Comparison of ENCODE assay signal across 13 mouse cellular contexts in genomic region chr19:56533291-56534071, GRCm38 (mm10). TPM values are rescaled to one million over a fixed set of nuclear protein-coding genes. Genes with fewer than 3 reads are reported as not detected.
DNase-seq lines count a peak whose midpoint lies in the region; ATAC-seq and TF ChIP-seq lines count a peak whose summit lies in the region.
"Had no signal": no experiment of that assay in that cellular context is flagged by ENCODE, and none has a peak within 500 bp of the region (broad histone marks: within the 10 kb centered on the region; RNA-seq: fewer than 3 reads in every experiment).

No protein-coding gene starts in this region.

- peaks cover 5% of the 10 kb centered on the region; the same call in 1 of the 2 replicates for H3K36me3 ChIP-seq in lung, embryonic 16.5 days (ENCODE audit: control insufficient read depth, insufficient read depth, low read length)
- peaks cover 26% of the 10 kb centered on the region for H3K36me3 ChIP-seq in heart, postnatal 0 days (replicated peaks; ENCODE audit: control insufficient read depth, insufficient read depth, low read length)
- 0 out of 2 replicates have a peak, but pooled peaks cover 3% of the 10 kb centered on the region for H3K36me3 ChIP-seq in stomach, embryonic 16.5 days (ENCODE audit: control insufficient read depth, insufficient read depth, low read length)

- no peak overlapping the region for H3K4me2 ChIP-seq in lung, embryonic 16.5 days (ENCODE audit: low read depth, low read length)
- no peak overlapping the region for H3K4me2 ChIP-seq in heart, postnatal 0 days (ENCODE audit: low read depth, low read length)
- H3K4me2 ChIP-seq in stomach, embryonic 16.5 days (ENCODE audit: low read depth, low read length), result no peak overlapping the region
- H3K4me2 ChIP-seq: limb, embryonic 12.5 days; midbrain, embryonic 11.5 days had no signal

- DNase-seq in gastrocnemius, adult 2 months, result no peak
- DNase-seq in gastrocnemius, postnatal 10 days, result no peak
- no peak for DNase-seq in lung, adult 2 months
- DNase-seq in heart, postnatal 0 days (ENCODE audit: low spot score), result peak; percentile 69
- no peak for DNase-seq in embryo, embryonic 10.5 days (ENCODE audit: low spot score)
- no peak for DNase-seq in frontal cortex, adult 2 months (ENCODE audit: extremely low spot score in 1 of 2, low spot score in 1 of 2)
- DNase-seq: cerebellum, postnatal 10 days; thymus, postnatal 36 days had no signal

- H3K27ac ChIP-seq in gastrocnemius, adult 2 months, result peak overlapping the region; percentile 17; the same call in 1 of the 2 replicates
- peak overlapping the region; percentile 45 for H3K27ac ChIP-seq in lung, embryonic 16.5 days (ENCODE audit: low read length)
- H3K27ac ChIP-seq in heart, postnatal 0 days (ENCODE audit: low read depth), result peak overlapping the region; percentile 85
- H3K27ac ChIP-seq in stomach, embryonic 16.5 days (ENCODE audit: low read length), result peak overlapping the region; percentile 76
- H3K27ac ChIP-seq: limb, embryonic 12.5 days had no signal

- peak; percentile 79 for ATAC-seq in lung, embryonic 16.5 days (ENCODE audit: low read depth)
- peak; percentile 81 for ATAC-seq in heart, postnatal 0 days (ENCODE audit: insufficient read depth, low read depth)
- peak; percentile 89 for ATAC-seq in stomach, embryonic 16.5 days (ENCODE audit: insufficient read depth, low FRiP score)
- ATAC-seq: Patski had no signal

- no peak for TF ChIP-seq CTCF in gastrocnemius, adult 2 months (IDR thresholded peaks at IDR 0.05)
- TF ChIP-seq CTCF in lung, adult 2 months (IDR thresholded peaks at IDR 0.05; ENCODE audit: insufficient read depth, low read length), result no peak
- no peak for TF ChIP-seq CTCF in heart, postnatal 0 days (IDR thresholded peaks at IDR 0.05; ENCODE audit: low read depth)

- H3K27me3 ChIP-seq in lung, embryonic 16.5 days (ENCODE audit: control insufficient read depth, insufficient read depth, low read depth, low read length), result no peaks in the 10 kb centered on the region
- H3K27me3 ChIP-seq in heart, postnatal 0 days (ENCODE audit: control insufficient read depth, insufficient read depth, low read length), result no peaks in the 10 kb centered on the region
- H3K27me3 ChIP-seq in stomach, embryonic 16.5 days (ENCODE audit: control insufficient read depth, insufficient read depth, low read length), result no peaks in the 10 kb centered on the region
- H3K27me3 ChIP-seq: limb, embryonic 12.5 days; Patski had no signal

- WGBS in lung, embryonic 16.5 days, result 58% methylated on average over 14 of the region's 14 CpGs
- 64% methylated on average over 14 of the region's 14 CpGs for WGBS in lung, adult 2 months
- WGBS in heart, postnatal 0 days, result 45% methylated on average over 14 of the region's 14 CpGs
- WGBS in stomach, embryonic 16.5 days, result 64% methylated on average over 14 of the region's 14 CpGs

- TF ChIP-seq POLR2A in lung, adult 2 months (IDR thresholded peaks at IDR 0.05; ENCODE audit: borderline replicate concordance, extremely low read depth, low read depth, low read length), result no peak

- H3K4me3 ChIP-seq in gastrocnemius, adult 2 months, result no peak overlapping the region
- no peak overlapping the region for H3K4me3 ChIP-seq in lung, embryonic 16.5 days (ENCODE audit: low read length)
- H3K4me3 ChIP-seq in lung, adult 2 months (replicated peaks; ENCODE audit: extremely low read depth, low read depth, low read length), result no peak overlapping the region
- no peak overlapping the region for H3K4me3 ChIP-seq in heart, postnatal 0 days (ENCODE audit: low read depth, low read length)
- H3K4me3 ChIP-seq in stomach, embryonic 16.5 days (replicated peaks; ENCODE audit: low read length), result no peak overlapping the region
- H3K4me3 ChIP-seq: limb, embryonic 12.5 days had no signal

- no peak overlapping the region for H3K9ac ChIP-seq in lung, embryonic 16.5 days (ENCODE audit: low read length)
- H3K9ac ChIP-seq in heart, postnatal 0 days (replicated peaks; ENCODE audit: low read depth, low read length), result no peak overlapping the region
- H3K9ac ChIP-seq in stomach, embryonic 16.5 days (ENCODE audit: low read length), result 0 out of 2 replicates have a peak overlapping the region, but pooled peaks have one; percentile 23
- H3K9ac ChIP-seq: limb, embryonic 12.5 days had no signal

- peaks cover 5% of the 10 kb centered on the region; the same call in 1 of the 2 replicates for H3K4me1 ChIP-seq in lung, embryonic 16.5 days (replicated peaks; ENCODE audit: control insufficient read depth, insufficient read depth, low read length)
- H3K4me1 ChIP-seq in lung, adult 2 months (ENCODE audit: control insufficient read depth, insufficient read depth, low read length), result no peaks in the 10 kb centered on the region; the same call in none of the 2 replicates
- peaks cover 14% of the 10 kb centered on the region; the same call in 1 of the 2 replicates for H3K4me1 ChIP-seq in heart, postnatal 0 days (ENCODE audit: control insufficient read depth, insufficient read depth)
- H3K4me1 ChIP-seq in stomach, embryonic 16.5 days (ENCODE audit: control insufficient read depth, insufficient read depth, low read length), result peaks cover 8% of the 10 kb centered on the region; the same call in 1 of the 2 replicates
- H3K4me1 ChIP-seq: limb, embryonic 12.5 days had no signal

- intact Hi-C loops in gastrocnemius, adult 2 months (cut with DNase I), result no loop called here

- TF ChIP-seq EP300 in heart, postnatal 0 days (IDR thresholded peaks at IDR 0.05; ENCODE audit: low read depth), result peak; percentile 76; the same call in 1 of the 2 replicates

- H3K9me3 ChIP-seq in lung, embryonic 16.5 days (ENCODE audit: control insufficient read depth, low read length), result no peaks in the 10 kb centered on the region
- H3K9me3 ChIP-seq in heart, postnatal 0 days (replicated peaks; ENCODE audit: control insufficient read depth, low read length), result no peaks in the 10 kb centered on the region
- no peaks in the 10 kb centered on the region for H3K9me3 ChIP-seq in stomach, embryonic 16.5 days (replicated peaks; ENCODE audit: control insufficient read depth, low read length)
- H3K9me3 ChIP-seq: limb, embryonic 12.5 days had no signal

RNA-seq across cellular contexts. Expression of gene Dclre1a, which starts 14.5 kb away (rescaled TPM):
- 1 to 10 TPM; 3.3 to 4.7 TPM for total RNA-seq in gastrocnemius, adult 2 months (2021)
- 1 to 10 TPM; 6.0 to 6.4 TPM for total RNA-seq in gastrocnemius, postnatal 10 days (2021)
- polyA plus RNA-seq in lung, embryonic 16.5 days (2015; fragmentation: Nextera tagmentation; extraction: Ambion mirVana), result 17.7 and 22.3 TPM in 2 replicates
- polyA plus RNA-seq in lung, adult 2 months (2012; rRNA removed), result 5.1 and 6.3 TPM in 2 replicates
- 4.4 and 6.9 TPM in 2 replicates for total RNA-seq in heart, postnatal 0 days (2014; rRNA removed; ENCODE audit: low replicate concordance)
- polyA plus RNA-seq in heart, postnatal 0 days (2015; fragmentation: Nextera tagmentation; extraction: Ambion mirVana), result 9.6 and 11.3 TPM in 2 replicates
- polyA plus RNA-seq in stomach, embryonic 16.5 days (2015; fragmentation: Nextera tagmentation; extraction: Ambion mirVana), result 20.6 TPM in 2 replicates
- polyA plus RNA-seq in frontal cortex, adult 2 months (2012; rRNA removed), result 7.8 and 9.4 TPM in 2 replicates

RNA-seq across cellular contexts. Expression of gene Nhlrc2, which starts 14.6 kb away (rescaled TPM):
- total RNA-seq in gastrocnemius, adult 2 months (2021), result 1 to 10 TPM; 7.2 to 10.0 TPM
- total RNA-seq in gastrocnemius, postnatal 10 days (2021), result 10 to 100 TPM; 12.9 to 14.3 TPM
- polyA plus RNA-seq in lung, embryonic 16.5 days (2015; fragmentation: Nextera tagmentation; extraction: Ambion mirVana), result 18.4 and 19.8 TPM in 2 replicates
- 17.3 and 28.9 TPM in 2 replicates for polyA plus RNA-seq in lung, adult 2 months (2012; rRNA removed)
- total RNA-seq in heart, postnatal 0 days (2014; rRNA removed; ENCODE audit: low replicate concordance), result 28.9 and 30.4 TPM in 2 replicates
- polyA plus RNA-seq in heart, postnatal 0 days (2015; fragmentation: Nextera tagmentation; extraction: Ambion mirVana), result 11.1 and 11.2 TPM in 2 replicates
- 14.5 and 17.7 TPM in 2 replicates for polyA plus RNA-seq in stomach, embryonic 16.5 days (2015; fragmentation: Nextera tagmentation; extraction: Ambion mirVana)
- 9.2 and 10.3 TPM in 2 replicates for polyA plus RNA-seq in frontal cortex, adult 2 months (2012; rRNA removed)

Comparison
In these comparisons a context has a peak if more than half of its experiments do, and no peak if none do; other contexts are left out.
1. H3K27ac ChIP-seq: peak in every context shown above with its lines; median percentile 85 in heart, postnatal 0 days; 76 in stomach, embryonic 16.5 days; 45 in lung, embryonic 16.5 days; 17 in gastrocnemius, adult 2 months.